Mouse (Mus musculus) heart, postnatal 0 days (tissue): ENCODE results near the gene Mpv17.

Source experiments
- CTCF ChIP-seq: IDR thresholded peaks from 2 replicates; pipeline ENCODE4 v1.5.1; 2016; ENCODE audit warnings: antibody characterized with exemption, control low read depth, low read depth
- EP300 ChIP-seq: IDR thresholded peaks from 2 replicates; pipeline ENCODE4 v1.6.1; 2016; ENCODE audit warnings: antibody characterized with exemption, low read depth

GRCm38 (mm10) chr5:31196207-31196606 lies 42.2 kb upstream of the Mpv17 start:
- no peak for TF ChIP-seq CTCF
- TF ChIP-seq EP300, result no peak
